Mouse (Mus musculus) embryonic facial prominence, embryonic 11.5 days (tissue): ENCODE data around the gene Atg7. TPM values are rescaled to one million over a fixed set of nuclear protein-coding genes. Genes with fewer than 3 reads are reported as not detected.

Source experiments
- ATAC-seq: fragments of 200-750 bp; cut with Nextera tagmentation; replicated peaks from 2 replicates; pipeline ENCODE4 v1.8.0; 2017; ENCODE audit warnings: low read depth; ENCODE audit not compliant: insufficient number of reproducible peaks, low FRiP score, low TSS enrichment
- DNase-seq: peaks from one replicate; pipeline ENCODE4 v3.0.0-alpha.2; 2015; ENCODE audit warnings: low spot score
- H3K27ac ChIP-seq: fragments of 300-500 bp; sonication (generic); replicated peaks from 2 replicates; pipeline ENCODE4 v1.5.1; 2014; ENCODE audit warnings: mild to moderate bottlenecking, low read depth, low read length, control low read depth
- H3K27me3 ChIP-seq: fragments of 300-500 bp; sonication (generic); 2 replicates; pipeline ENCODE4 v1.6.1; 2014; ENCODE audit warnings: mild to moderate bottlenecking, low read length, moderate library complexity, mixed read lengths; ENCODE audit not compliant: control insufficient read depth, insufficient read depth
- H3K36me3 ChIP-seq: fragments of 300-500 bp; sonication (generic); replicated peaks from 2 replicates; pipeline ENCODE4 v1.6.1; 2014; ENCODE audit warnings: low read depth, mild to moderate bottlenecking, low read length, moderate library complexity, mixed read lengths; ENCODE audit not compliant: control insufficient read depth, insufficient read depth
- H3K4me1 ChIP-seq: fragments of 300-500 bp; sonication (generic); 2 replicates; pipeline ENCODE4 v1.6.1; 2014; ENCODE audit warnings: low read length, mixed read lengths; ENCODE audit not compliant: control insufficient read depth, insufficient read depth
- H3K4me2 ChIP-seq: fragments of 300-500 bp; sonication (generic); 2 replicates; pipeline ENCODE4 v1.6.1; 2014; ENCODE audit warnings: low read depth, mild to moderate bottlenecking, control low read depth, low read length, moderate library complexity
- H3K4me3 ChIP-seq: fragments of 300-500 bp; sonication (generic); 2 replicates; pipeline ENCODE4 v1.5.1; 2014; ENCODE audit warnings: low read depth, low read length, control low read depth
- H3K9ac ChIP-seq: fragments of 300-500 bp; sonication (generic); replicated peaks from 2 replicates; pipeline ENCODE4 v1.6.1; 2014; ENCODE audit warnings: mild to moderate bottlenecking, control low read depth, low read length
- H3K9me3 ChIP-seq: fragments of 300-500 bp; sonication (generic); replicated peaks from 2 replicates; pipeline ENCODE4 v1.6.1; 2016; ENCODE audit warnings: mild to moderate bottlenecking, low read length, inconsistent platforms, mixed read lengths; ENCODE audit not compliant: control insufficient read depth
- WGBS: fragments of 180-500 bp; shearing (Covaris S2); extraction: QIAGEN DNeasy Blood & Tissue Kit; methylation state at CpG from one replicate; pipeline ENCODE4 v1.1.7; 2014; 5-methylcytosine and 5-hydroxymethylcytosine counted together
- polyA plus RNA-seq: library from polyadenylated mRNA; unstranded; fragments of >200 nt; fragmentation: Nextera tagmentation; extraction: Ambion mirVana; gene quantifications from 2 replicates; pipeline ENCODE4 v1.2.1, GENCODE M21; 2014

Gene Atg7
- polyA plus RNA-seq, 1 experiment from 2014 or later: 14.6 TPM

DNA sequence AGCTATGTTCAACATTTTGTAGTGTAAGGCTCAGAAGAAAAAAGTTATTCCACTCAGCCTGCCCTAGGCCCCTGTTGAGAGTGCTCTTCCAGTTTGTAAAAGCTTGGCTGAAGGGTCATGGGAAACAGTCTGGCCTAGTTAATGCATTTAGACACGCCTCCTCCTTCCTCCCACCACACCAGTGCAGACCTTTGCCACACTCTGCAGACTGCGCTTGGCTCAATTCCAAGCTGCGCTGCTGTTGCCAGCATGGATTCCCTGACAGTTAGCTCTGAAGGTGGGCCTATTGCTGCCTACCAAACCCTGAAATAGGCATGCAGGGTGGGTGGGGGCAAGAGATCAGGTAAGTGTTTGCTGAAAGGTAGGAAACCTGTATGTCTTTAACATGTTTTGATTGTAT is 9.3 kb downstream of the Atg7 start:
- H3K27ac ChIP-seq: no peak overlapping the region
- no peak overlapping the region for H3K9ac ChIP-seq
- H3K27me3 ChIP-seq: no peaks in the 10 kb centered on the region
- no peaks in the 10 kb centered on the region for H3K4me1 ChIP-seq
- ATAC-seq (no peak), DNase-seq (peak; percentile 30)
- no peak overlapping the region for H3K4me3 ChIP-seq
- WGBS: 63% methylated on average over 3 of the region's 3 CpGs
- no peaks in the 10 kb centered on the region for H3K9me3 ChIP-seq
- no peaks in the 10 kb centered on the region for H3K36me3 ChIP-seq
- no peak overlapping the region for H3K4me2 ChIP-seq

DNA sequence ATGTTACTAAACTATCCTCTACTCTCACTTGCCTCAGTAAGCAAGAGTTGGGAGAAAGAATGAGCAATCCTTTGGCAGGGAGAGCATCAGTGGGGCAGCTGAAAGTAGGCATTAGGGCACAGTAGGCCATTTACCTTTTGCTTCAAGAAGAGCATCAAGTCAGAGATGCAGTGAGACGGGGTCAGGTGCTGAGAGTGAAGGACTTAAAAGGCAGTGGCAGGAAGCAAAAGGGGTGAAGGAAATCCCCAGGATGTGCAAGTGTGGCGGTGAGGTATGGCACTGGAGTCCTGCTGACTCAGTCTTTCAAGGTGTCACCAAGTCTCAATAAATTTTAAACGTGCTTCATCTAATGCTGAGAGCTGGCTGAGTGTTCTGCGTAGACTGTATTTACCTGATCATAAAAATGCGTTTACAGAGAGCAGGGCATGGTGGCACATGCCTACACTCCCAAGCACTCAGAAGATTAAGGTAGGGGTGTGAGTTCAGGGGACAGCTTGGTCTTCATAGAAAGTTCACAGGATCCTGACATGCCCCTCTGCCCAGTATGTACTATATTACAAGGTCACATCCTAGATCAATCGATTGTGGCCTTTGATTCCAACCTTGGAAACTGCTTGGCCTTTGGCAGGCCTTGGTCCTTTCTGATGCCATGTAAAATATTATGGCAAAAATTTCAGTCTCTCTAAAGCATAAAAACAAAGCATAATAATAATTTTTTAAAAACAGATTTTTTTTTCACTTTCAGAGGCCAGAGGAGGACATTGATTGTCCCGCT is 14.1 kb downstream of the Atg7 start:
- Histone ChIP-seq H3K27me3 (no peaks in the 10 kb centered on the region), H3K4me3 (no peak overlapping the region), H3K27ac (no peak overlapping the region), H3K4me2 (no peak overlapping the region), H3K9me3 (no peaks in the 10 kb centered on the region), H3K9ac (no peak overlapping the region), H3K4me1 (no peaks in the 10 kb centered on the region), H3K36me3 (no peaks in the 10 kb centered on the region)
- no peak for ATAC-seq
- whole genome bisulfite sequencing: 88% methylated on average over 7 of the region's 7 CpGs
- no peak for DNase-seq

- no peaks in the 10 kb centered on the region for H3K27me3 ChIP-seq
- no peak for ATAC-seq
- no peak overlapping the region for H3K4me3 ChIP-seq
- H3K36me3 ChIP-seq: no peaks in the 10 kb centered on the region
- no peak overlapping the region for H3K4me2 ChIP-seq
- no peaks in the 10 kb centered on the region for H3K9me3 ChIP-seq
- H3K4me1 ChIP-seq: no peaks in the 10 kb centered on the region
- no peak overlapping the region for H3K27ac ChIP-seq
- no peak for DNase-seq
- 81% methylated on average over 4 of the region's 4 CpGs for WGBS
- H3K9ac ChIP-seq: no peak overlapping the region
Observed at GRCm38 (mm10) chr6:114657807-114658206, 14.9 kb downstream of the Atg7 start.

DNA sequence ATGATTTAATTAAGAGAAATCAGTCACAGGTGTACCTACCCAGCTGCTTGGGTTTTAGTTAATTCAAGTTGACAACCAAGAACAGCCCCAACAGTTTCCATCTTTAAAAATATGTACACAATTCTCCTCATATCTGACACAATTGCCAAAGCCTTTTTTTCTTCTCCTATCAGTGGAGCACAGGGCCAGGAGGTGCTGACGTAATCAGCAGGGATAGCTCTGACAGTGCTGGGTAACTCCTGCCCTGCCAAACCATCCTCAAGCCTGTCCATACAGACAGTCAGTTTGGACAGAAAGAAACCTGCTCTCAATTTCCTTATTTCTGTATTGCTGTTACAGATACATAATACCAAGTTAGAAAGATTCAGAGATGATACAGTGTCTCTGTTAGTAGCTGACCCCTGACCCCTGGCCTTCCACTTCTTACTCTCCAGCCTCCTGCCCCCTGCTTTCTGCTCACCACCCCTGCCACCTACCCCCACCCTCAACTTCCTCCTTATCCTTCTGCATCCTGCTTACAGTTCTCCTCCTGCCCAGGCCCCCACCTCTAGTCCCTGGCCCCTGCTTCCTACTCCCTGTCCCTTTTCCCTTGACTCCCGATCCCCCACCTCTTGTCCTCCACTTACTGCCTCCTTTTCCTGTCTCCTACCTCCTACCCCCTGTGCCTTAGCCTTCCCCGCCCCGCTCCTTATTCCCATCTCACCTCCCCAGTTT is 16.5 kb downstream of the Atg7 start:
- H3K4me1 ChIP-seq: no peaks in the 10 kb centered on the region
- WGBS: 62% methylated on average over 4 of the region's 4 CpGs
- no peak overlapping the region for H3K27ac ChIP-seq
- H3K36me3 ChIP-seq: no peaks in the 10 kb centered on the region
- no peak for DNase-seq
- H3K27me3 ChIP-seq: no peaks in the 10 kb centered on the region
- H3K4me3 ChIP-seq: no peak overlapping the region
- H3K4me2 ChIP-seq: no peak overlapping the region
- no peaks in the 10 kb centered on the region for H3K9me3 ChIP-seq
- no peak overlapping the region for H3K9ac ChIP-seq
- no peak for ATAC-seq

DNA sequence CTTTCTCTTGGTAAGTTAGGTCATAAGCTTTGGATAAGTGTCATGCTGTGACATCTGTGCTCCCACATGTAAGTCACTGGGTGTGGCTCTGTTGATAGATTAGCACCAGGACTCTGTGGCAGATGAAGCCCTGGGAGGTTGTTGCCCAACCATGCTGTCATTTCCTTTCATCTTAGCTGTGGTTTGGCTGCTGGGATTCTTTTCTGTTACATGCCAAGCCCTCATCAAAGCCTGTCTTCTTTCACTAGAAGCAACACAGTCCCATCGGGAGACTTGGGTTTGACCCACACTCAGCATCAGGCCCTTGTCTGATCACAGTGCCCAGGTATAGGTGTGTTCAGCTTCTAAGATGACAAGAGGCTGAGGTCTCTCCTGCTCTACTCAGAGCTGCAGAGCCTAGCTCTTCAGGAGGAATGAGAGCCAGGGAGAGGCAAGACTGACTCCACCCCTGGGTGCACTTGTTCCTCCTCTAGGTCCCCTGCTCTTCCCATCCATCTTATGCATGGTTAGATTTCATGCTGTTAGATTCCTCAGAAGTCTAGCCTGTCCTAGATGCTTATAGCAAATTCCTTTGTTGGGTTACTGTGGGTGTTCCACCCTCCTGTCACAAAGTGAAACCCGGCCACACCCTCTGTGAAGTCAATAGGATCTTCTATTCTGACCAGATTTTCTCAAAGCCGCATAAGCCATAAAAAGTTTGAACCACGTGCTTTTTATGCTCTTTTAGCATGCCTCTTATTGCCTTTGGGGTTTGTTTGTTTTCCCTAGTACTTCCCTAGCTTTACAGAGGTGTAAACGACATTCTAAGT is 17.3 kb downstream of the Atg7 start:
- no peaks in the 10 kb centered on the region for H3K4me1 ChIP-seq
- H3K4me2 ChIP-seq: no peak overlapping the region
- no peak overlapping the region for H3K27ac ChIP-seq
- H3K9me3 ChIP-seq: no peaks in the 10 kb centered on the region
- H3K27me3 ChIP-seq: no peaks in the 10 kb centered on the region
- ATAC-seq: no peak
- WGBS: 68% methylated on average over 5 of the region's 5 CpGs
- H3K36me3 ChIP-seq: no peaks in the 10 kb centered on the region
- no peak overlapping the region for H3K4me3 ChIP-seq
- H3K9ac ChIP-seq: no peak overlapping the region
- no peak for DNase-seq

DNA sequence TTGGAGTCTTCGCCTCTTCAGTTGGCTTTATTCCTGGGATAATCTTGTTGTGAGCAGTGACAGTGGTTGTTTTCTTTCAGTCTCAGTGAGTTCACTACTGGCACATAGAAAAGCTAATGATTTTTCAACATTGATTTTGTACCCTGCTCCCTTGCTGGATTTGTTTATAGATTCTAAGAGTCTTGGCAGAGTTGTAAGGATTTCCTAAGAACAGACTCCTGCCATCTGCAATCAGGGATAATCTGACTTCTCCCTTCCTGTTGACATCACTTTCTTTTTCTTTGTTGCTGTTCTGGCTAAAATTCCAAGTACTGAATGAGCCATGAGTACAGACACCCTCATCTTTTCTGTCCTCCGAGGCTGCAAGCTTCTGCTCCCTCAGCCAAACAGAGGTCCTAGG is 20.8 kb downstream of the Atg7 start:
- Histone ChIP-seq H3K9me3 (no peaks in the 10 kb centered on the region), H3K4me2 (no peak overlapping the region), H3K9ac (no peak overlapping the region), H3K27ac (no peak overlapping the region), H3K4me1 (no peaks in the 10 kb centered on the region), H3K36me3 (no peaks in the 10 kb centered on the region), H3K27me3 (no peaks in the 10 kb centered on the region), H3K4me3 (no peak overlapping the region)
- 81% methylated on average over 2 of the region's 2 CpGs for WGBS
- ATAC-seq (no peak), DNase-seq (no peak)

DNA sequence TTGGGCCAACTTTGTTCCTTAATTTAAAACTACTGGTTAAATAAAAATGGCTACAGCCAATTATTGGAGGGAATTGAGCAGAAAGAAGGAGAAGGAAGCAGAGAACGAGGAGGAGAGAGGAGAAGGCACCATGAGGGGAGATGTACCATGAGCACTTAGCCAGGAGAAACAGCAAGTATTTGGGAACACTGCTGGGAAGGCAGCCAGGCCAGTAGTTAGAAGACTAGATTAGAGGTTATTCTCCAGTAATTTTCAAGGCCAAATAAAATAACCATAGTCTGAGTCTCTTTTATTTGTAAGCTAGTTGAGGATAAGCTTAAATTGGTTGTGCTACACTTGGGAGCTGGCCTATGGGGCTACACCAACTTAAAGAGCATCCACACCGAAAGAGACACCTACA is 21.8 kb downstream of the Atg7 start:
- ATAC-seq: no peak
- no peaks in the 10 kb centered on the region for H3K4me1 ChIP-seq
- no peaks in the 10 kb centered on the region for H3K27me3 ChIP-seq
- H3K4me2 ChIP-seq: no peak overlapping the region
- no peak overlapping the region for H3K27ac ChIP-seq
- no peak overlapping the region for H3K4me3 ChIP-seq
- WGBS: 70% methylated on average over 2 of the region's 2 CpGs
- no peak for DNase-seq
- no peak overlapping the region for H3K9ac ChIP-seq
- no peaks in the 10 kb centered on the region for H3K36me3 ChIP-seq
- no peaks in the 10 kb centered on the region for H3K9me3 ChIP-seq

DNA sequence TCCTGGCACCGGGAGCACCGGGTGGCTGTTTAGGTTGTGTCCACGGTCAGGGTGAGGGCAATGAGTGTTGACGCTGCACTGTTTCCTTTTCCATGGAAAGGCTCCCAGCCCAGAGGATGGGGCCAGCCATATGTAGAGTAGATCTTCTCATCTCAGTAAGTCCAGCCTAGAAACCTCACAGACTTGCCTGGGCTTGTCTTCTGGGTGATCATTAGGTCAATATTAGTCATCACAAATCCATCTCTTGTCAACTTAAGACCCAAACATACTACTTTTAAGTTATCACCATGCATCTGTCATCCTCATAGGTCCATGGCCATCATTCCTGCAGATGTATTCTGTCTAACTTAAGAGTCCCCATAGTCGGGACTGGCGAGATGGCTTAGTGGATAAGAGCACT is 24.6 kb downstream of the Atg7 start:
- WGBS: 93% methylated on average over 6 of the region's 6 CpGs
- H3K4me2 ChIP-seq: no peak overlapping the region
- no peaks in the 10 kb centered on the region for H3K27me3 ChIP-seq
- H3K4me1 ChIP-seq: no peaks in the 10 kb centered on the region
- no peak for ATAC-seq
- no peak overlapping the region for H3K27ac ChIP-seq
- H3K9ac ChIP-seq: no peak overlapping the region
- no peak overlapping the region for H3K4me3 ChIP-seq
- DNase-seq: no peak
- H3K36me3 ChIP-seq: no peaks in the 10 kb centered on the region
- no peaks in the 10 kb centered on the region for H3K9me3 ChIP-seq
